Mouse (Mus musculus): ENCODE data around the gene Eif2d. TPM values are rescaled to one million over a fixed set of nuclear protein-coding genes. Genes with fewer than 3 reads are reported as not detected.
"Not testable (repeated sequence)": the region's sequence is repeated elsewhere in the genome, so short reads cannot be mapped to it uniquely, and the experiment has no call there.

The Eif2d gene
- polyA plus RNA-seq, 2 experiments = 19.0 to 30.1 TPM

DNA sequence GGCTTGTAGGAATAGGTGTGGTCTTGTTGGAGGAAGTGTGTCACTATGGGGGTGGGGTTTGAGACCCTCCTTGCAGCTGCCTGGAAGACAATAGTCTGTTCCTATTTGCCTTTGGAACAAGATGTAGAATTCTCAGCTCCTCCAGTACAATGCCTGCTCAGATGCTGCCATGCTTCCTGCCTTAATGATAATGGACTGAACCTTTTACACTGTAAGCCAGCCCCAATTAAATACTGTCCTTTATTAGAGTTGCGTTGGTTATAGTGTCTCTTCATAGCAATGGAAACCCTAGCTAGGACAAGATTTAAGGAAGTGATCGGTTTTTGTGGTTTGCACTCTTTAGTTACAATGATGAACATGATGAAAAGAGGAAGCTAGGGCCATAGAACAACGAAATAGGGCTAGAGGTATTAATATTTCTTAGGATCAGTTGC is 6.8 kb upstream of the Eif2d start:
- Histone ChIP-seq H3K36me3 (replicated peaks; ENCODE audit: control insufficient read depth, insufficient read depth, low read depth) (no peaks in the 10 kb centered on the region), H3K9me3 (ENCODE audit: control insufficient read depth, low read length) (no peaks in the 10 kb centered on the region), H3K27ac (no peak overlapping the region), H3K4me1 (replicated peaks; ENCODE audit: control insufficient read depth in 2 of 2, insufficient read depth in 2 of 2, low read length in 1 of 2) (peaks cover 0 to 4% of the 10 kb centered on the region in 2 experiments; a peak in 1 of 4 replicates), H3K9ac (replicated peaks) (no peak overlapping the region), H3K4me2 (ENCODE audit: low read depth) (no peak overlapping the region), H3K4me3 (ENCODE audit: insufficient read depth in 1 of 2, low read depth in 2 of 2, low read length in 2 of 2) (no peak overlapping the region), H3K27me3 (ENCODE audit: control insufficient read depth, insufficient read depth, low read length) (no peaks in the 10 kb centered on the region)
- ATAC-seq (ENCODE audit: insufficient read depth) = no peak
- WGBS (ENCODE audit: insufficient replicate concordance) = 9% methylated on average over 3 of the region's 3 CpGs
- TF ChIP-seq CTCF (IDR thresholded peaks at IDR 0.05; ENCODE audit: low read depth) (no peak), EP300 (IDR thresholded peaks at IDR 0.05; ENCODE audit: low read depth) (no peak)
- no peak for DNase-seq (ENCODE audit: low read depth in 3 of 3, low spot score in 3 of 3)

DNA sequence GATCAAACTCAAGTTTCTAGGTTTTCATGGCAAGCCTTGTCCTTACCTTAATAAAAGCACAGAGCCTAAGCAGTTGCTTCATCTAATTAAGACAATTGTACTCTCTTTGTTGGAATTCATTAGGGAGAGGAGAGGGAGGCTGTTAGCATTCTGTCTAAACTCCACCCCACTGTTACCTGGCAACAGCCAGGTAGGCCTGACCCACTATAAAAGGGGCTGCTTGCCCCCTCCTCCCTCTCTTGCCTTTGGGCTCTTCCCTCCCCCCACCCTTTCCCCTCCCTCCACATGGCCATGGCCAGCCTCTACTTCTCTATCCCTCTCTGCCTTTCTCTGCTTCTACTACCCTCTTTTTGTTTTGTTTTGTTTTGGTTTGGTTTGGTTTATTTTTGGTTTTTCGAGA is 3.5 kb upstream of the Eif2d start:
- Histone ChIP-seq H3K9ac (replicated peaks) (no peak overlapping the region), H3K27ac (no peak overlapping the region), H3K4me1 (replicated peaks; ENCODE audit: control insufficient read depth in 2 of 2, insufficient read depth in 2 of 2, low read length in 1 of 2) (peaks cover 7 to 8% of the 10 kb centered on the region in 2 experiments; a peak in 3 of 4 replicates), H3K36me3 (replicated peaks; ENCODE audit: control insufficient read depth, insufficient read depth, low read depth) (no peaks in the 10 kb centered on the region), H3K27me3 (ENCODE audit: control insufficient read depth, insufficient read depth, low read length) (no peaks in the 10 kb centered on the region), H3K4me2 (ENCODE audit: low read depth) (no peak overlapping the region), H3K9me3 (ENCODE audit: control insufficient read depth, low read length) (no peaks in the 10 kb centered on the region), H3K4me3 (ENCODE audit: insufficient read depth in 1 of 2, low read depth in 2 of 2, low read length in 2 of 2) (no peak overlapping the region)
- ATAC-seq (ENCODE audit: insufficient read depth) (no peak), DNase-seq (ENCODE audit: low read depth in 3 of 3, low spot score in 3 of 3) (no peak)
- no peak for TF ChIP-seq EP300 (IDR thresholded peaks at IDR 0.05; ENCODE audit: low read depth)
- no peak for TF ChIP-seq CTCF (IDR thresholded peaks at IDR 0.05; ENCODE audit: low read depth)
- WGBS (ENCODE audit: insufficient replicate concordance) = 39% methylated on average over 1 of the region's 1 CpGs

DNA sequence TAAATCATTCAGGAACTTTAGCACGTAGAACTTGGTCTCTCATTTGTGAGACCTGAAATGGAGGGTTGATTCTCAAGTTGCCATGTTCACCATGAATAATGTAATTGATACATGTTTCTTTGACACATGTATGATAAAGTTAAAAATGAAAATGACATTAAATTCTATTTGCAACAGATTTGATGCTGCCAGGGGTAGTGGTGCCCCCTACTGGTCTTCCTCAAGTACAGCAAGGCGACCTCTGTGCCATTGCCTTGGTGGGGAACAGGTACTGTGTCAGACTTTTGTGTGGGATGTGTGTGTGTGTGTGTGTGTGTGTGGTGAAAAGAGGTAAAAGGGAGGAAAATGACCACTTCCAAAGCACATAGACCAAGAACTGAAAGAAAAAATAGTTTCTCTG is 2.5 kb downstream of the Eif2d start:
- Histone ChIP-seq H3K9ac (replicated peaks) (no peak overlapping the region), H3K4me2 (ENCODE audit: low read depth) (no peak overlapping the region), H3K9me3 (ENCODE audit: control insufficient read depth, low read length) (no peaks in the 10 kb centered on the region), H3K27me3 (ENCODE audit: control insufficient read depth, insufficient read depth, low read length) (no peaks in the 10 kb centered on the region), H3K27ac (no peak overlapping the region), H3K4me3 (ENCODE audit: insufficient read depth in 1 of 2, low read depth in 2 of 2, low read length in 2 of 2) (no peak overlapping the region), H3K36me3 (replicated peaks; ENCODE audit: control insufficient read depth, insufficient read depth, low read depth) (peaks cover 9% of the 10 kb centered on the region), H3K4me1 (replicated peaks; ENCODE audit: control insufficient read depth in 2 of 2, insufficient read depth in 2 of 2, low read length in 1 of 2) (peaks cover 7 to 8% of the 10 kb centered on the region in 2 experiments; a peak in 3 of 4 replicates)
- TF ChIP-seq EP300 (IDR thresholded peaks at IDR 0.05; ENCODE audit: low read depth) = no peak
- TF ChIP-seq CTCF (IDR thresholded peaks at IDR 0.05; ENCODE audit: low read depth) = peak; percentile 96
- no peak for ATAC-seq (ENCODE audit: insufficient read depth)
- DNase-seq (ENCODE audit: low read depth in 3 of 3, low spot score in 3 of 3) = peak in 1 of 3 experiments; percentile 30
- WGBS (ENCODE audit: insufficient replicate concordance) = 43% methylated on average over 2 of the region's 2 CpGs

DNA sequence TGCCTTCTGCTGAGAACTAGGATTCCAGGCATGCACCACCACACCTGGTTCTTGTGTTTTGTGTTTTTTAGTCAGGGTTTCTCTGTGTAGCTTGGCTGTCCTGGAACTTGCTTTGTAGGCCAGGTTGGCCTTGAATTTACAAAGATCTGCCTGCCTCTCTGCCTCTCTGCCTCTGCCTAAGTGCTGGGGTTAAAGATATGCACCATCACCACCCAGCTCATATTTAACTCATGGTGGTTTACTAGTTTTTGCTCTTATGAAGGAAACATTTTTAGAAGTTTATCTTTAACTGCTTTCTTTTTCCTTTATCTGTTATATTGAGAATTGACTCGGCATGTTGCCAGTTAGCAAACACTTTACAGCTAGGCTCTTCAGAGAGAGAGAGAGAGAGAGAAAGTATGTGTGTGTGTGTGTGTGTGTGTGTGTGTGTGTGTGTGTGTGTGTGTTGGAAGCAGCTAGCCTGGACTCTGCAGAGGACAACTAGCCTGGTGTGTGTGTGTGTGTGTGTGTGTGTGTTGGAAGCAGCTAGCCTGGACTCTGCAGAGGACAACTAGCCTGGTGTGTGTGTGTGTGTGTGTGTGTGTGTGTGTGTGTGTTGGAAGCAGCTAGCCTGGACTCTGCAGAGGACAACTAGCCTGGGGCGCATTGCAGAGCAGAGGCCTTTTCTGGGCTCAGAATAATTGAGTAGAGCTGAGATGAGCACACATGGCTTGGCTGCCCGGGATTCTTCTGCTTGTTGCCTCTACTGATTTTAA is 6.8 kb downstream of the Eif2d start:
- ATAC-seq (ENCODE audit: insufficient read depth) = peak; percentile 36; the same call in 1 of the 2 replicates
- H3K4me3 ChIP-seq (ENCODE audit: insufficient read depth in 1 of 2, low read depth in 2 of 2, low read length in 2 of 2) = not testable (repeated sequence)

DNA sequence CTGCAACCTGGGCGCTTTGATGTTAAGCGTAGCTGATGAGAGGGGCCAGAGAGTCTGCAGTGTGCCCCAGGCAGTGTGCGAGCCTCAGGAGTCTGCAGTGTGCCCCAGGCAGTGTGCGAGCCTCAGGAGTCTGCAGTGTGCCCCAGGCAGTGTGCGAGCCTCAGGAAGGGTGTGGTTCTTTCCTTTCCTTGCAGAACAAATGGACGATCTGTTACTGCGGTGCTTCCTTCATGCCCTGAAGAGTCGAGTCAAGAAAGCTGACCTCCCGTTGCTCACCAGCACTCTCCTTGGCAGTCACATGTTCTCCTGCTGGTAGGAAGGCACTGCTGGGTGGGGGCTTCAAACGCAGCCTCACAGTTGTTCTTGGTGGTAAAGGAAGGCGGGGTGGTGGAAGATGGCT is 8.1 kb downstream of the Eif2d start:
- H3K36me3 ChIP-seq (replicated peaks; ENCODE audit: control insufficient read depth, insufficient read depth, low read depth) = peaks cover 41% of the 10 kb centered on the region
- no peak overlapping the region for H3K9ac ChIP-seq (replicated peaks)
- H3K4me1 ChIP-seq (replicated peaks; ENCODE audit: control insufficient read depth in 2 of 2, insufficient read depth in 2 of 2, low read length in 1 of 2) = no peaks in the 10 kb centered on the region
- DNase-seq (ENCODE audit: low read depth in 3 of 3, low spot score in 3 of 3) (no peak), ATAC-seq (ENCODE audit: insufficient read depth) (peak; percentile 21; the same call in 1 of the 2 replicates)
- H3K4me2 ChIP-seq (ENCODE audit: low read depth) = no peak overlapping the region
- WGBS (ENCODE audit: insufficient replicate concordance) = 39% methylated on average over 11 of the region's 11 CpGs
- H3K27me3 ChIP-seq (ENCODE audit: control insufficient read depth, insufficient read depth, low read length) = no peaks in the 10 kb centered on the region
- H3K9me3 ChIP-seq (ENCODE audit: control insufficient read depth, low read length) = no peaks in the 10 kb centered on the region
- TF ChIP-seq EP300 (IDR thresholded peaks at IDR 0.05; ENCODE audit: low read depth) = no peak
- TF ChIP-seq CTCF (IDR thresholded peaks at IDR 0.05; ENCODE audit: low read depth) = no peak
- no peak overlapping the region for H3K4me3 ChIP-seq (ENCODE audit: insufficient read depth in 1 of 2, low read depth in 2 of 2, low read length in 2 of 2)
- H3K27ac ChIP-seq = no peak overlapping the region

More for the DNA sequence above, 6.8 kb downstream of the Eif2d start:
- not testable (repeated sequence) for H3K27ac ChIP-seq; H3K4me1 ChIP-seq (replicated peaks; ENCODE audit: control insufficient read depth in 2 of 2, insufficient read depth in 2 of 2, low read length in 1 of 2); H3K27me3 ChIP-seq (ENCODE audit: control insufficient read depth, insufficient read depth, low read length); DNase-seq (ENCODE audit: low read depth in 3 of 3, low spot score in 3 of 3); H3K9me3 ChIP-seq (ENCODE audit: control insufficient read depth, low read length); H3K9ac ChIP-seq (replicated peaks); H3K4me2 ChIP-seq (ENCODE audit: low read depth)
- 53% methylated on average over 3 of the region's 3 CpGs for WGBS (ENCODE audit: insufficient replicate concordance)
- peaks cover 32% of the 10 kb centered on the region for H3K36me3 ChIP-seq (replicated peaks; ENCODE audit: control insufficient read depth, insufficient read depth, low read depth)

All from liver, embryonic 14.5 days (tissue).